Mouse (Mus musculus) bone marrow macrophage, adult 2 months (primary cell): Measurements from ENCODE around the gene Cnpy2. TPM values are rescaled to one million over a fixed set of nuclear protein-coding genes. Genes with fewer than 3 reads are reported as not detected.
"Not testable (repeated sequence)": the region's sequence is repeated elsewhere in the genome, so short reads cannot be mapped to it uniquely, and the experiment has no call there.

Source experiments
- H3K27ac ChIP-seq: 2 replicates; pipeline ENCODE4 v1.5.1; 2012; ENCODE audit warnings: low read depth, low read length; ENCODE audit not compliant: insufficient read depth
- H3K4me1 ChIP-seq: 2 replicates; pipeline ENCODE4 v1.6.1; 2012; ENCODE audit warnings: low read length; ENCODE audit not compliant: control insufficient read depth, insufficient read depth
- H3K4me3 ChIP-seq: 2 replicates; pipeline ENCODE4 v1.5.1; 2012; ENCODE audit warnings: mild to moderate bottlenecking, low read length, moderate library complexity; ENCODE audit not compliant: insufficient read depth
- CTCF ChIP-seq: IDR thresholded peaks from 2 replicates; pipeline ENCODE4 v1.5.1; 2012; ENCODE audit warnings: low read depth, mild to moderate bottlenecking, low read length, moderate library complexity
- POLR2A ChIP-seq: IDR thresholded peaks from 2 replicates; pipeline ENCODE4 v1.6.1; 2012; ENCODE audit warnings: mild to moderate bottlenecking, low read depth, low read length, borderline replicate concordance
- polyA plus RNA-seq: library from polyadenylated mRNA; stranded (reverse); fragments of >200 nt; gene quantifications from 2 replicates; pipeline ENCODE4 v1.2.4, GENCODE M21; 2012; ENCODE audit not compliant: missing spikeins, insufficient read depth, insufficient read length

The Cnpy2 gene
- 78.6 and 82.6 TPM in 2 replicates for polyA plus RNA-seq

DNA sequence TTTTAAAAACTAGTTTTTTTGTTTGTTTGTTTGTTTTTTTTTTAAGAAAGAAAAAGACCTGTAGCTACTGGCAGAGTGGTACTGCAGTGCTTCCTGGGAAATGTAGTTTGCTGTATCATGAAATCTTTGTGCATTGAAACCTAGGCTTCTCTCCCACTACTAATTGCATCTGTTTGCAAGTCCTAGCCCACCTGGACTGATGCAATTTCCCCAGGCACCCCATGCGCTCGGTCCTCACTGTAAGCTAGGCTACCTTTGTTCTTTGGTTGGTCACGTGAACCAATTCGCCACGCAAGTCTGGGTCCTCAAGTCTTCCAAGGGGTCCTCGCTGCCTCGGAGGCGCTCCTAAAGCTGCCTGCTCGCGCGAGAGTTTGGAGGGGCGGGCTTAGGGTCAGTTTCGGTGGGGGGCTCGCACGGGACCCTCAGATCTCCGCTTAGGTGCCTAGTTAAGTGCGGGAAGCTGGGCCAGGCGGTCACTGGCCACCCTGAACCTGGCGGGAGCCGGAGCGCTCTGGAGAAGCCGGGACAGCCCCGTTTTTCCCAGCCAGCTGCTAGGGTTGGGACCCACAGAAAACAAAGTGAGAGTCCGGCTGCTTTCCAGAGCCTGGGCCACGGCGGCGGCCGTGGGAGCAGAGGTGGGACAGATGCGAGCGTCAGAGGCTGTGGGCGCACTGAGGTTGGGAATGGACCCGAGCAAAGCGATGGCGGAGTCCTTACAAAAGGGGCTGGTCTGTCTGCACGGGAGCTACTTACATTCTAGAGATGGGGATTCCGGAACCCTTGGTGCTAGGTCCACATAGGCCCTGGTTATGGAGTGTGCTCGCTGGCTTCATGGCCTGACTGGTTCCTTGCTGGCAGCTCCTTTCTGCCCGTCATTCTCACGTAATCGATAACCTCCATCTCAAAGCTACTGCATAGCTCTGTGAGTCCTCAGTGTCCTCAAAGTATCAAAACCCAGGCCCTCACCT is at the start of gene Cnpy2:
Gene Cnpy2, plus strand, starts transcription at position 319 of the 968 bp plus-strand sequence.
- TF ChIP-seq POLR2A (no peak), CTCF (no peak)
- Histone ChIP-seq H3K4me3 (peak within 1 kb of the TSS; percentile 98), H3K4me1 (peaks cover 7% of the 10 kb centered on the region), H3K27ac (peak within 1 kb of the TSS; percentile 68)

DNA sequence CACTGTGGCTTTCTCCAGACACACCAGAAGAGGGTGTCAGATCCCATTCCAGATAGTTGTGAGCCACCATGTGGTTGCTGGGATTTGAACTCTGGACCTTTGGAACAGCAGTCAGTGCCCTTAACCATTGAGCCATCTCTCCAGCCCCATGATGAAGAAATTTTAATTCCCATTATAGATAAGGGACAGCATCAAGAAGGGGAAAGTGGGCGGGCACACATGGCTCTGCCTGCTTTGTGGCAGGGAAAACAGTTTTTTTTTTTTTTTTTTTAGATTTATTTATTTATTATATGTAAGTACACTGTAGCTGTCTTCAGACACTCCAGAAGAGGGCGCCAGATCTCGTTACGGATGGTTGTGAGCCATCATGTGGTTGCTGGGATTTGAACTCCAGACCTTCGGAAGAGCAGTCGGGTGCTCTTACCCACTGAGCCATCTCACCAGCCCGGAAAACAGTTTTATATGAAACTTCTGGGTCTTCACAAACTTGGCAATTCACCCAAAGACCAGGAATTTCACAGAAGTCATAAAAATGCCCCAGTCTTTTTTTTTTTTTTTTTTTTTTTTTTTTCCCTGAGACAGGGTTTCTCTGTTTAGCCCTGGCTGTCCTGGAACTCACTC is 49.3 kb upstream of the Cnpy2 start:
- H3K4me3 ChIP-seq, H3K4me1 ChIP-seq, H3K27ac ChIP-seq: not testable (repeated sequence)

GRCm38 (mm10) chr10:128275374-128275773 is 46.9 kb upstream of the Cnpy2 start:
- H3K4me1 ChIP-seq, H3K27ac ChIP-seq, H3K4me3 ChIP-seq: not testable (repeated sequence)

DNA sequence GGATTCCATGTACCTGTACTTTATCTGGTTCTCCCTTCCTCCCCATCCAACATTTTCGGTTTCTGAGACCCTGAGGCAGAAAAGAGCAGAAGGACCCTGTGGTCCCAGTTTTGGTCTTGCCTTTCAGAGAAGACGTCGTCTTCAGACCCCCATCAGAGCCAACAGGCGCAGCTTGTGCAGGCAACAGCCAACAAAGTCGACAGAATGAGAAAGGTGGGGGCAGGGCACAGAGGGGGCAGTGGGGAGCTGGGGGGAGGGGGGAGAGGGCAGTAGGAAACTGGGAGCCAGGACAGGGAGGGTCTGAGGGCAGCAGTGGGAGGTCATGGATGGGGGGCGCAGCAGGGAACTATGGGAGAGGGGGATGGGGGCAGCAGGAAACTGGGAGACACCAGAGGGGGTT is 44.1 kb upstream of the Cnpy2 start:
- Histone ChIP-seq H3K4me1 (no peaks in the 10 kb centered on the region), H3K27ac (no peak overlapping the region), H3K4me3 (no peak overlapping the region)
- no peak for TF ChIP-seq POLR2A
- TF ChIP-seq CTCF, result no peak

DNA sequence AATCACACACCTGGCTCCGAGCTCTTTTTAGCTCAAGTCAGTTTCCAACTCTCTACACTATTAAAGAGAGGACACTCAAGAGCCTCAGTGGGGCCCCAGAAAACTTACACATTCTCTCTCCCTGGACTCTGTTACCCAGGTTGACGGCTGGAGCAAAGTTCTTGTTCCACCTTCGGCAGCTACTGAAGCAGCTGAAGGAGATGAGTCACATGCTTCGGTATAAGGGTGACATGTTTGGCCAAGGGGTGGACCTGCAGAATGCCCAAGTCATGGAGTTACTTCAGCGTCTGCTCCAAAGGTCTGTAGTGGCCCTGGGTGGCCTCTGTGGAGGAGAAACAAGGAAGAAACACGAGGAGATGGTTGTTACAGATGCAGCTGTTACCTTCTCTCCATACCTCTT is 41.3 kb upstream of the Cnpy2 start:
- Histone ChIP-seq H3K4me1 (no peaks in the 10 kb centered on the region), H3K27ac (no peak overlapping the region), H3K4me3 (no peak overlapping the region)
- TF ChIP-seq CTCF (no peak), POLR2A (no peak)

DNA sequence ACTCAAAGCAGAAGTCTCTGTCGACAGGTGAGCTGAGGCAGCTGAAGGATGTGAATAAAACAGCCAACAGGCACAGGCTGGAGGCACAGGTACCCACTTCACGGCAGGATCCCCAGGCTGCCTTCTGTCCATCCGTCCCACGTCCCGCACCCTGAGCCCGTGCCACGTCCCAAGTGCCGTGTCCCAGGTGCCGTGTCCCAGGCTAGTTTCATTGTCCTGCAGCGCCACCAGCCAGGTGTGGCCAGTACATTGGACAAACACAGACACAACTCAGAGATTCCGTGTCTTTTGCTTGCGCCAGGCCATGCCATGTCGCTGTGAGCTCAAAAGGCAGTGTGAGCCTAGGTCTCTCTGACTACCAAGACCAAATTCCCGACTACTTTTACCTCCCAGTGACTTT is 40.6 kb upstream of the Cnpy2 start:
- no peak overlapping the region for H3K4me3 ChIP-seq
- TF ChIP-seq POLR2A, result no peak
- TF ChIP-seq CTCF, result no peak
- no peak overlapping the region for H3K27ac ChIP-seq

GRCm38 (mm10) chr10:128282886-128283450 is 39.3 kb upstream of the Cnpy2 start:
- H3K27ac ChIP-seq, result no peak overlapping the region
- H3K4me1 ChIP-seq, result peaks cover 9% of the 10 kb centered on the region
- no peak overlapping the region for H3K4me3 ChIP-seq
- TF ChIP-seq POLR2A (no peak), CTCF (no peak)

More for the DNA sequence above, 40.6 kb upstream of the Cnpy2 start:
- peaks cover 5% of the 10 kb centered on the region for H3K4me1 ChIP-seq

GRCm38 (mm10) chr10:128283604-128284579 is 38.4 kb upstream of the Cnpy2 start:
- TF ChIP-seq POLR2A (no peak), CTCF (peak; percentile 94)
- Histone ChIP-seq H3K4me3 (no peak overlapping the region), H3K4me1 (peaks cover 9% of the 10 kb centered on the region), H3K27ac (no peak overlapping the region)

GRCm38 (mm10) chr10:128290594-128290993 is 31.7 kb upstream of the Cnpy2 start:
- H3K4me3 ChIP-seq, H3K4me1 ChIP-seq, H3K27ac ChIP-seq: not testable (repeated sequence)
